Mouse (Mus musculus): ENCODE results near the gene Yipf3. TPM values are rescaled to one million over a fixed set of nuclear protein-coding genes. Genes with fewer than 3 reads are reported as not detected.
A peak's percentile ranks its signal among the peaks of the same experiment; 100 is the strongest.

Gene Yipf3
- polyA plus RNA-seq, 1 experiment: 57.0 TPM

GRCm38 (mm10) chr17:46267511-46267910 is 19.6 kb downstream of the Yipf3 start:
- no peak for TF ChIP-seq EP300 (IDR thresholded peaks at IDR 0.05; ENCODE audit: insufficient read depth, low read depth, low read length)
- TF ChIP-seq CTCF (IDR thresholded peaks at IDR 0.05; ENCODE audit: low read depth, low read length): no peak
- no peak for TF ChIP-seq POLR2A (IDR thresholded peaks at IDR 0.05; ENCODE audit: insufficient read depth, low read length)
- no peaks in the 10 kb centered on the region for H3K9me3 ChIP-seq (replicated peaks; ENCODE audit: control insufficient read depth, insufficient read depth, low read length, poor library complexity, severe bottlenecking)
- H3K4me1 ChIP-seq (ENCODE audit: control insufficient read depth, insufficient read depth, low read length): peaks cover 9% of the 10 kb centered on the region
- no peak overlapping the region for H3K4me3 ChIP-seq (ENCODE audit: low read depth, low read length)
- H3K27me3 ChIP-seq (ENCODE audit: control insufficient read depth, insufficient read depth, low read length, poor library complexity, severe bottlenecking): no peaks in the 10 kb centered on the region
- H3K27ac ChIP-seq (ENCODE audit: insufficient read depth, low read length): peak overlapping the region; percentile 76
- no peak overlapping the region for H3K9ac ChIP-seq (ENCODE audit: low read depth, poor library complexity, severe bottlenecking)
- peaks cover 36% of the 10 kb centered on the region for H3K36me3 ChIP-seq (ENCODE audit: control insufficient read depth, insufficient read depth, low read length, poor library complexity, severe bottlenecking)

- Histone ChIP-seq H3K9me3 (replicated peaks; ENCODE audit: control insufficient read depth, insufficient read depth, low read length, poor library complexity, severe bottlenecking) (no peaks in the 10 kb centered on the region), H3K27ac (ENCODE audit: insufficient read depth, low read length) (peak overlapping the region; percentile 76; the same call in 1 of the 2 replicates), H3K27me3 (ENCODE audit: control insufficient read depth, insufficient read depth, low read length, poor library complexity, severe bottlenecking) (no peaks in the 10 kb centered on the region), H3K4me3 (ENCODE audit: low read depth, low read length) (no peak overlapping the region), H3K9ac (ENCODE audit: low read depth, poor library complexity, severe bottlenecking) (no peak overlapping the region), H3K36me3 (ENCODE audit: control insufficient read depth, insufficient read depth, low read length, poor library complexity, severe bottlenecking) (peaks cover 29% of the 10 kb centered on the region), H3K4me1 (ENCODE audit: control insufficient read depth, insufficient read depth, low read length) (peaks cover 9% of the 10 kb centered on the region)
- TF ChIP-seq POLR2A (IDR thresholded peaks at IDR 0.05; ENCODE audit: insufficient read depth, low read length) (no peak), CTCF (IDR thresholded peaks at IDR 0.05; ENCODE audit: low read depth, low read length) (no peak), EP300 (IDR thresholded peaks at IDR 0.05; ENCODE audit: insufficient read depth, low read depth, low read length) (no peak)
Measured at GRCm38 (mm10) chr17:46268026-46268720, 20.3 kb downstream of the Yipf3 start.

GRCm38 (mm10) chr17:46269771-46270534 is 22.1 kb downstream of the Yipf3 start:
- H3K9ac ChIP-seq (ENCODE audit: low read depth, poor library complexity, severe bottlenecking): no peak overlapping the region
- H3K27me3 ChIP-seq (ENCODE audit: control insufficient read depth, insufficient read depth, low read length, poor library complexity, severe bottlenecking): no peaks in the 10 kb centered on the region
- H3K4me1 ChIP-seq (ENCODE audit: control insufficient read depth, insufficient read depth, low read length): peaks cover 12% of the 10 kb centered on the region
- H3K4me3 ChIP-seq (ENCODE audit: low read depth, low read length): no peak overlapping the region
- no peaks in the 10 kb centered on the region for H3K9me3 ChIP-seq (replicated peaks; ENCODE audit: control insufficient read depth, insufficient read depth, low read length, poor library complexity, severe bottlenecking)
- no peak overlapping the region for H3K27ac ChIP-seq (ENCODE audit: insufficient read depth, low read length)
- H3K36me3 ChIP-seq (ENCODE audit: control insufficient read depth, insufficient read depth, low read length, poor library complexity, severe bottlenecking): peaks cover 16% of the 10 kb centered on the region; the same call in 1 of the 2 replicates
- TF ChIP-seq CTCF (IDR thresholded peaks at IDR 0.05; ENCODE audit: low read depth, low read length) (no peak), POLR2A (IDR thresholded peaks at IDR 0.05; ENCODE audit: insufficient read depth, low read length) (no peak), EP300 (IDR thresholded peaks at IDR 0.05; ENCODE audit: insufficient read depth, low read depth, low read length) (no peak)

GRCm38 (mm10) chr17:46272058-46272457 is 24.2 kb downstream of the Yipf3 start:
- peaks cover 14% of the 10 kb centered on the region; the same call in 1 of the 2 replicates for H3K36me3 ChIP-seq (ENCODE audit: control insufficient read depth, insufficient read depth, low read length, poor library complexity, severe bottlenecking)

GRCm38 (mm10) chr17:46272675-46273074 is 24.8 kb downstream of the Yipf3 start:
- H3K36me3 ChIP-seq (ENCODE audit: control insufficient read depth, insufficient read depth, low read length, poor library complexity, severe bottlenecking): peaks cover 19% of the 10 kb centered on the region; the same call in 1 of the 2 replicates
- H3K9me3 ChIP-seq (replicated peaks; ENCODE audit: control insufficient read depth, insufficient read depth, low read length, poor library complexity, severe bottlenecking): no peaks in the 10 kb centered on the region
- peaks cover 4% of the 10 kb centered on the region for H3K4me1 ChIP-seq (ENCODE audit: control insufficient read depth, insufficient read depth, low read length)
- H3K27me3 ChIP-seq (ENCODE audit: control insufficient read depth, insufficient read depth, low read length, poor library complexity, severe bottlenecking): no peaks in the 10 kb centered on the region
- no peak overlapping the region for H3K9ac ChIP-seq (ENCODE audit: low read depth, poor library complexity, severe bottlenecking)
- no peak overlapping the region for H3K4me3 ChIP-seq (ENCODE audit: low read depth, low read length)
- no peak overlapping the region for H3K27ac ChIP-seq (ENCODE audit: insufficient read depth, low read length)
- TF ChIP-seq POLR2A (IDR thresholded peaks at IDR 0.05; ENCODE audit: insufficient read depth, low read length) (no peak), EP300 (IDR thresholded peaks at IDR 0.05; ENCODE audit: insufficient read depth, low read depth, low read length) (no peak), CTCF (IDR thresholded peaks at IDR 0.05; ENCODE audit: low read depth, low read length) (no peak)

More at GRCm38 (mm10) chr17:46272058-46272457, 24.2 kb downstream of the Yipf3 start:
- H3K9me3 ChIP-seq (replicated peaks; ENCODE audit: control insufficient read depth, insufficient read depth, low read length, poor library complexity, severe bottlenecking): no peaks in the 10 kb centered on the region
- H3K4me3 ChIP-seq (ENCODE audit: low read depth, low read length): no peak overlapping the region
- H3K9ac ChIP-seq (ENCODE audit: low read depth, poor library complexity, severe bottlenecking): no peak overlapping the region
- H3K27me3 ChIP-seq (ENCODE audit: control insufficient read depth, insufficient read depth, low read length, poor library complexity, severe bottlenecking): no peaks in the 10 kb centered on the region
- H3K4me1 ChIP-seq (ENCODE audit: control insufficient read depth, insufficient read depth, low read length): peaks cover 9% of the 10 kb centered on the region
- H3K27ac ChIP-seq (ENCODE audit: insufficient read depth, low read length): no peak overlapping the region
- TF ChIP-seq POLR2A (IDR thresholded peaks at IDR 0.05; ENCODE audit: insufficient read depth, low read length) (no peak), CTCF (IDR thresholded peaks at IDR 0.05; ENCODE audit: low read depth, low read length) (no peak), EP300 (IDR thresholded peaks at IDR 0.05; ENCODE audit: insufficient read depth, low read depth, low read length) (no peak)
